Mouse (Mus musculus) c-Kit-positive CD71-positive TER-119-negative erythroid progenitor cells, embryonic 14.5 days (primary cell): ENCODE results near the gene Kif27.

Experiments used
- DNase-seq: peaks from one replicate; pipeline ENCODE4 v3.0.0-alpha.2; 2013; ENCODE audit warnings: low read depth

Gene Kif27

GRCm38 (mm10) chr13:58276256-58276655, 82.7 kb downstream of the Kif27 start:
- DNase-seq, result no peak

DNA sequence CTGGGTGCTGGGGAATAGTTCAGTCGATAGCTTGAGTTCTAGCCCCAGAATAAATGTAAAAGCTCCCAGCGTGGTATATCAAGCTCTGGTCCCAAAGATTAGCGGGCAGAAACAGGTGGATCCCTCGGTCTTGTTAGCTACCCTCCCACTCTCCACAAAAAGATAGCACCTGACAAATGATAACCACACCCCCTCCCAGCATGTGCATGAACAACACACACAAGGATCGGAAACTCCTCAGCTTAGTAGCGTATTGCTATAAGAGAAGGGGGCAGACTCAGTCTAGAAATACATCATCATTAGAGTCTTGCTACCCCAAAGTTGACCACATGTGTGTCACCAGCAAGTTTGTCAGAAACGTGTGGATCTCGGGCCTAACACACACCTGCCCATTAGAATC, 83.3 kb downstream of the Kif27 start, which contains the start of gene Gkap1:
Gene Gkap1 (minus strand): TSS at position 101 of the 400 bp plus-strand sequence.
- DNase-seq, result no peak

DNA sequence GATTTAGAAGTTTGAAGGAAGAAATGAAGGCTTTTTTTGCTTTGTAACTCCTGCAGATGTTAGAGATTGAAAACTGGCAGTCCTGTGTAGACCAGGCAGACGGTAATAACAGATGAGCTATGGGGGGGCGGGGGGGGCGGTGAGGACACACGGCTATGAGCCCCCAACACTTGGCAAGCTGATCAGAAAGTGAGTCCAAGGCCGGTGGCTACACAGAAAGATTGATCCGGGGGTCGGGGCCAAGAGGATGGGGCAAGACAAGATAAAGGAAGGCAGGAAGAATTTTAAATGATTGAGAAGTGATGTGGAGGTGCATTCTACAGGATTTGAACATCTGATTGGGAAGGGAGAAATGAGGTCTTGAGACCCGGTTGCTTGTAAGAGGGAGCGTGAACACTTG, 83.8 kb downstream of the Kif27 start:
- DNase-seq, result no peak

DNA sequence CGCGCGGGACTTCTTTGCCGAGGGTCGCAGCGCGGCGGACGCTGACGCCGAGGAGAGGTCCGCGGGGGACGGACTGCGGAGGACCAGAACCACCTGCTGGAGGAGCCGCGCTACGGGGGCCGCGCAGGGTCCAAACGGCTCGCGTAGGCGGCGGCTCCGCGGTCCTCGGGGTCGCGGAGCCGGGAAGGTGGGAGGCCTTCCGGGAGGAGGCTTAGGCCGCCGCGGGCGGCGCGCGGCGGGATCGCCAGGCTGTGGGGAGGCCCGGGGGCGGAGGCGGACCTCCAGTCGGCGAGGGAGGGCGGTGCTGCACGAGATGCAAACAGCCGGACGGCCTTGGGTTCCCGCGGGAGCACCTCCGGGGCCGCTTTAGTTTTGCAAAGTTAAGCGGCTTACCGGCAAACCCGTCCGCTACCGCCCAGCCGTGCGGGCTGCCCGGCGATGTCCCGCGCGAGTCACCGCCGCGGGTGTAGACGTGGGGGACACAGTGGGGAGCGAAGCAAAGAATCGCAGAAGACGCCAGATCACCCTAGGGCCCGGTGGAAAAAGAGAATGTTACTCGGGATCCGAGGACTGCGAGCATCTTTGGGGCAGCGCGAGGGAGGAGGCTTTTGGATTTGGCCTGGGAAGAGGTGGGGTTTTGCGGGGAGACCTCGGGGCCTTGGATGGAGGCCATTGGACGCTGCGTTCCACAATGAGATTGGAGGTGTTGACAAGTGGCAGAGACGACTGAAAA, 84.5 kb downstream of the Kif27 start:
- DNase-seq, result peak; percentile 36

DNA sequence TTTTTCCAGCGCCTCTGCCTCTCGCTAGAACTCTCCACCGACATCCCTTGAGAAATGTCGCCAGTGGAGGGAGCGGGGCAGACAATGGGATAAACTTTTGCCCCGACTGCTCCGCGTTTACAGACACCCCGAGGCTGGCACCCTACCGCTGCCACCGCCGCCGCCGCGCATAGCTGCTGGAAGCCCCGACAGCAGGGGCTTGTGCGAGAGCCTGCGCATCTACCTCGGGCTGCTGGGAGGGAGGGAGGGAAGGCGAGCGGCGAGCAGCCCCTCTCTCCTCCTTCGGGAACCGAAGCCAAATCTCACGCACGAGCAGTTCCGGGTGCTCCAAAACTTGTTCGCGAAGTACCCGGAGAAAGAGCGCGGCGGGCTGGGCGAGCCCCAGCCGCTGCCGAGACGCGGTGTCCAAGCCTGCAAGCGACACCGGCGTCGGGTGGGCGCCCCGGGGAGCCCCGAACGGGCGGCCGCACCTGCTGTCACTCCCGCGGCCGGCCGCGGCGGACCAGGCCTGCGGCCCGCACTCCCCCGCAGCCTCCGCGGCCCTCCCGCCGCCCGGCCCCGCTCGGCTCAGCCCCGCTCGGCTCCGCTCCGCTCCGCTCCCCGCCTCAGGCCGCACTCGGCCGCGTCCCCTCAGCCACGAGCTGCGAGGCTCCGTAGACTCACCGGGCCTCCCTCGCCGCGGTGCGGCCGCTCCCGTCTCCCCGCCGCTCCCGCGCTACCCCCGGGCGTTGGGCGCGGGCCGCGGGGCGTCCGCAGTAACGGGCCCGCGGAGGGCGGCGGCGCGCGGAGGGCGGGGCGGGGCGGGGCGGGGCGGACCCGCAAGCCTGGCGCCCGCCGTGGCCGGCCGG, 85.3 kb downstream of the Kif27 start:
- no peak for DNase-seq

GRCm38 (mm10) chr13:58266864-58267263, 92.1 kb downstream of the Kif27 start:
- DNase-seq, result no peak

DNA sequence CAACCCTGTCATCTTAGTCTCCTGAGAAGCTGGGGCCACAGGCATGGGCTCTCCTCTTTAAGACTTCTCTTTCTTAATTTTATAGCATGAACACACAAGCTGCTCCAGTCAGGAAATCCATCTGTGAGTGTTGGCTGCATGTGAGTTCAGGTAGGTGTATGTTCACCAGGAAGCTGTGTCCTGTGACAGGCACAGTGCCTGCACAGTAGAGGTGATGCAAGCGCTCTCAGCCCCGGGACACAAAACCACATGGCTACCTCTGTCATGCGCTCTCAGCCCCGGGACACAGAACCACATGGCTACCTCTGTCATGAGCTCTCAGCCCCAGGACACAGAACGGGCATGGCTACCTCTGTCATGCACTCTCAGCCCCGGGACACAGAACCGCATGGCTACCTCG, 95.4 kb downstream of the Kif27 start:
- DNase-seq, result no peak

GRCm38 (mm10) chr13:58261674-58262073, 97.2 kb downstream of the Kif27 start:
- no peak for DNase-seq

DNA sequence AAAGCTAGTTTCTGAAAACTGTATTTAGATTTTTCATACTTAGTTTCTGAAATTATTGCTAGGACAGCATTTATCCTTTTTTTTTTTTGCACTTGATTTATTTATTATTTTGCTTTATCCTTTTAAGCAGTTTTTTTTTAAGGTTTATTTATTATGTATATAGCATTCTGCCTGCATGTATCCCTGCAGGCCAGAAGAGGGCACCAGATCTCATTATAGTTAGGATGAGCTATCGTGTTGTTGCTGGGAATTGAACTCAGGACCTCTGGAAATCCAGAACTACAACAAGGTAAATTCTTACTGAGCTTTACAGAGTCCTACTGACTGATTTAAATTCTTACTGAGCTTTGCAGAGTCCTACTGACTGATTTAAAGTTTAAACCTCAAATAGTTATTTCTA, 105.7 kb downstream of the Kif27 start:
- no peak for DNase-seq

GRCm38 (mm10) chr13:58248957-58249356, 110.0 kb downstream of the Kif27 start:
- DNase-seq, result no peak
